Mouse (Mus musculus) lung, postnatal 36 days (tissue): ENCODE data around the gene Prmt1.
A peak's percentile ranks its signal among the peaks of the same experiment; 100 is the strongest.

Source experiments
- DNase-seq: peaks from one replicate; pipeline ENCODE4 v3.0.0; 2022; ENCODE audit warnings: mixed read lengths

The Prmt1 gene

DNA sequence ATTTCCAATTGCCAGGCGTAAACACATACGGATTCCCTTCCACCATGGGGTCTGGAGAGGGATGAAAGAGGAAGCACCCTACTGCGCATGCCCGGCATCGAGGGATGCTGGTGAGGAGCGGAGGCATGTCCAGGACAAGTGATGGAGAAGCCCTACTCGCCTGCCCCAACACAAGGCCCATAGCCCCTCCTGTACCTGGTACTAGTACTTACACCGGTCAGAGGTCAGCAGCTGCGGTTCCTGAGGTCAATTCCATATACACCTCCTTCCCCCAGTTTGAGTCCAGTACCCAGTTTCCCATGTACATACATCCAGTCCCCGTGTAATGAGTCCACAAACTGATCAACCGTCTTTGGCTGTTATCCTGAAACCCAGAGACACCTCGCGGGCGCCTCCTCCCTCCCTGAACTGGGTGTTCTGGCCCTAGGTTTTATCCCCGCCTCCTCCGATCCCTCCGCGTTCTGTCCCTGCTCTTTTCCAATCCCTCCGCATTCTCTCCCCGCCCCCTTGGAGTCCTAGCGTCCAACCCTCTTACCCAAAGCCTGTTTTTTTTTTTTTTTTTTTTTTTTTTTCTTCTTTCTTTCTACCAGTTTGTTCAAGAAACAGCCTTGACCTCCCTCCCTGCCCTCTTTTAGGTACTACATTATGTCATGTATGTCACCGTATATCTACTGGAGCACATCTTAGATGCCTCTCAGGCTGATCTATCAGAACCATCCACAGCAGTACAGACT lies 11.8 kb downstream of the Prmt1 start, which contains the start of gene Cpt1c:
Cpt1c (minus strand) TSS at position 469 of the 734 bp plus-strand sequence.
- peak; percentile 85 for DNase-seq

DNA sequence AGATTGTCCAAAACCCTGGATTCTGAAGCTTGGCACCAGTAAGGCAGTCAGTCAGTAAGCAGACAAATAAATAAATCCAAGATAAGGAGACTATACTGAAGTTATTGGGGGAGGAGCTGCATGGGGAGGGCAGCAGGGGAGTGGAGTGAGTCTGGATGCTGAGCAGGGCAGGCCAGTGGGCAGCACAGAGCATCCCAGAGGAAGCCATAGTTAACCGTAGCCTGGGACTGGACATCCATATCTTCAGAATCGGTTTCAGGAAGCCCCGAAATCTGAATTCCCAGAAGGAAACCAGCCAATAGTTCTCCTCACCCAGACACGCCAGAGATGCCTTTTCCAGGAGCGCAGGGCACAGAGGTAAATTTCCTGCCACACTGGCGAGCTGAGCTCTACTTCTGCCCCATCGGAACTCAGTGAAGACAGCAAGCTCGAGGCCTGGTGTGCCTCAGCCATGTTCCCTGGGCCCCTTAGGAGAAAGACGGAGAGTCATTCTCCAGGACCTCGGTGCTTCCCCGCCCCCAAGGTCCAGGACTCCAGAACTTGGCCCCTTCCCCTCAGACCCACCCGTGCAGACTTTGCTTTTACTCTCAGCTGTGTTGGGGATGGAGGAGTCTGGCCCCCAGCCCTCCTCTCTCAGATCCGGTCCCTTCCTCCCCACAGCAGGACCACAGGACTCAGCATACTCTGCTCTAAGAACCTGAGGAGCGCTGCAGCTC lies 12.8 kb downstream of the Prmt1 start:
- no peak for DNase-seq

DNA sequence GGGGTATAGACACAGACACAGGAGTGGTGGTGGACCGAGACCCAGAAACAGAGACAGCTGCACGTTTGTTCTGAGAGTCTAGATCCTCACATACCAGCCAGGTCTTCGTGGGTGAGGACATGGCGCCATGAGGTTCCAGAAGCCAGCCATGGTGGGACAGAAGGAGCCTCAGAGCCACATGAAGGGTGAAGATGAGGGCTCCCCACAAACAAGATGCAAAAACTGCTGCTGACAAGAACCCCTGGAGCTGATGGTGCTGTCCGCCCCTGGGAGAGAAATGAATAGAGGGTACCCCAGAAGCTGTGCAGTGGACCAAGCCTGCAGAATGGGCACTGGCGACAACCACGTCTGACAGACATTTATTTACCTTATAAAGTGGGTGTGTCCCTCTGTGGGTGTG lies 15.2 kb downstream of the Prmt1 start:
- DNase-seq: no peak

DNA sequence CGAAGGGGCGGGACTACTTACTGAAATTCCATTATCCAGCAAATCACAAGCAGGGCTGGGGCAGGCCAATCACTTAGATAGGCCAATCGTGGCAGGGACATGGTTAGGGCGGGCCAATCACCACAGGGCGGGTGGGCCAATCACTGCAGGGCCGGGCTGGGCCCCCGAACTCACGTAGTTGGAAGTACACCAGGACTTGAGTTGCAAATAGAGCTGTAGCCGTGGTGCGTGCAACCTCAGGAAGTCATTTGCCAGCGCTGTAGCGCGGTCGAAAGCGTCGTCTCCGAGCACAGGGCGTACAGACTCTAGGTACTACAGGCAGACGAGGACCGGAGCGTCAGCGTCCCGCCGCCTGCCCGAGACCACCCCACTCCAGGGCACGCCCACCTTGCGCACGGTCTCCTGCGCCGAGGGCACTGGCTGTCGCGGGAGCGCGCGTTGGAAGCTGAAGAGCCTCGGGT lies 16.1 kb downstream of the Prmt1 start:
- DNase-seq: peak; percentile 94

DNA sequence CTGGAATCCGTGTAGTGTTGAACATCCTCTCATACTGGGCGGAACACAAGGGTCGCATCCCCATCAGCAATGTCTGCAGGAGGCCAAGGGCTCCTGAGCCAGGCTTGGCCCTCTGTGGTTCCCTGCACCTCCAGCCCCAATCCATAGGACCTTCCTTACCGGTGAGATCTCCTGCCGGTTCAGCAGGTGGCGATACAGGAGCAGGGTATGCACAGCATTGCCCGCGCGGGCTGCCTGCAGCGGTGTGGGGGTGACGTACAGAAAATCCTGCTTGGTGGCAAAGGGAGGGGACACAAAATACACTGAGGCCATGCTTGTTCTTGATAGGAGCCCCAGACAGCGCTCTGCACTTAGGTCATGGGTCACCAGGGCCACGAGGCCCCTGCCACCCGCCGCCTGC lies 19.7 kb downstream of the Prmt1 start:
- no peak for DNase-seq

DNA sequence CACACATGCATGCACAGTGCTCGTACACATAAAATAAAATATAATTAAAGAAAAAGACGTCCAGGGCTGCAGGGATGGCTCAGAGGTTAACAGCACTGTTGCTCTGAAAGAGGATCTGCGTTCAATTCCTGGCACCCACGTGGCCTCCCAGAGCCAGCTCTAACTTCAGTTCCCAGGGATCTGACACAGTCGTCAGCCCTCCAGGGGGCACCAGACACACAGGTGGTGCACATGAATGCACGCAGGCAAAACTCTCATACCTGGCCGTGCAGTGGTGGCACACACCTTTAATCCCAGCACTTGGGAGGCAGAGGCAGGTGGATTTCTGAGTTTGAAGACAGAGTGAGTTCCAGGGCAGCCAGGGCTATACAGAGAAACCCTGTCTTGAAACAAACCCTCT lies 20.4 kb downstream of the Prmt1 start:
- peak; percentile 15 for DNase-seq

DNA sequence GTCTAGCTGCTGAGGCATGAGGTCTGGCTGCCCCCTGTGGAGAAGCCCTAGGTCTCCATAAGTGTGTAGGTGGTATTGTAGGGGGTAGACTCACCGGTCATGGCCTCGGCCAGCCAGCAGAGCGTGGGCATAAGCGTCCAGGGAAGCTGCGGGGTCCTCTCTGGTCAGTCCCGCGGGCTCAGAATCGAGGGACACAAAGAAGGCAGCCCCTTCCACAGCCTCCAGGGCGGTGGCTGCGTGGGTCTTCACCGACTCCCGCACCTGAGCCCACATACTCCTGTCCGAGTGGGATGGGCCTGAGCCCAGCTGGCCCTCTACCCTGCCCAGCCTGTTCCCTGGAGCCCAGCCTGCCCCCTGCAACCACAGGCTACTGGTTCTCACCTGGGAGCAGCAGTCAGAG lies 21.4 kb downstream of the Prmt1 start:
- DNase-seq: no peak

DNA sequence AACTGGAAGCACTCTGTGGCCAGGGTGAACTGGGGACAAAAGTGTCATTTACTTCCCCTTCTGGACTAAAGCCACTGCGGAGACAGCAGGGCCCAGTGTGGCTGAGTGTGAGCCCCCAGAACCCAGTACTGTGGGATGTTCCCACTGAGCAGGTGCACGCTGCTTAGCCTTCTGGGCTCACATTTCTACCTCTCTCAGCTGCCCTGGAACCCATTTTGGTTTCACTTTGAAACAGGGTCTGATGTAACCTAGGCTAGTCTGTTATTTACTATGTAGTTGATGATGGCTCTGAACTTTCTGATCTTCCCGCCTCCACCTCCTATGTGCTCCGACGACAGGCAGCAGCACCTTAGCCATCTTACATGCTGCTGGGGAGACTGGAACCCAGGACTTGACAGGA lies 23.5 kb downstream of the Prmt1 start:
- no peak for DNase-seq

DNA sequence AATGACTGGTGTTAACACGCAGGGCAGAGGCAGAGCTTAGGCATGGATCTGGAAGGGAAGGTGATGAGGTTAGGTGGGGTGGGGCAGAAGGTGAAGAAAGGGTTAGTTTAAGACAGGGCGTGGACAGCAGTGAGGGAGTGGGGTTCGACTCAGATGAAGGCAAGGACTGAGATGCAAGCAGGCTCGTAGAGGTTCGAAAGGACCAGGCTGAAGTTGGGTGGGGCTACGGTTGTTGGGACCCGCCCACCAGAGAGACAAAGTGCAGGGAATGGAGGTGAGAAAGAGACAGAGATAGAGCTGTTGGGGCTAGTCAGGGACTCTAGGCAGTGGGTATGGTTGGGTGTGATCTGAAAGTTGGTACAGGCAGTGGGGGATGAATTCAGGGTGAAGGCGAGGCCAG lies 24.0 kb downstream of the Prmt1 start:
- DNase-seq: no peak

DNA sequence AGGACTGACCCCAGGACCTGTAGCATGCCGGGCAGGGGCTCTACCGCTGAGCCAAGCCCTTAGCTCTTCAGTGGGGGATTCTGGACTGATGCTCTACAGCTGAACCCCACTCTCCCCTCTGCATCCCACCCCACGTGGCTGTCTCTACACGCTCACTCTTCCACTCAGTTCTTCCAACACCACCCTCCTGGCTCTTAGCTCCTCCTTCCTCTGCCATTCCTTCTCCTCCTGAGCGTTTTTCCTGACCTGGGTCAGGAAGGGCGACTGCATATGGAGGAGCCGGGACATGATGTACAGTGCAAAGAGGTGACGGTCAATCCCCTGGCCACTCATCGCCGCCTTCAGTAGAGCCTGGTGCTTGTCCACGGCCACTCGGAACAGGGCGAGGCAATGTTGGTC lies 25.9 kb downstream of the Prmt1 start:
- DNase-seq: no peak

DNA sequence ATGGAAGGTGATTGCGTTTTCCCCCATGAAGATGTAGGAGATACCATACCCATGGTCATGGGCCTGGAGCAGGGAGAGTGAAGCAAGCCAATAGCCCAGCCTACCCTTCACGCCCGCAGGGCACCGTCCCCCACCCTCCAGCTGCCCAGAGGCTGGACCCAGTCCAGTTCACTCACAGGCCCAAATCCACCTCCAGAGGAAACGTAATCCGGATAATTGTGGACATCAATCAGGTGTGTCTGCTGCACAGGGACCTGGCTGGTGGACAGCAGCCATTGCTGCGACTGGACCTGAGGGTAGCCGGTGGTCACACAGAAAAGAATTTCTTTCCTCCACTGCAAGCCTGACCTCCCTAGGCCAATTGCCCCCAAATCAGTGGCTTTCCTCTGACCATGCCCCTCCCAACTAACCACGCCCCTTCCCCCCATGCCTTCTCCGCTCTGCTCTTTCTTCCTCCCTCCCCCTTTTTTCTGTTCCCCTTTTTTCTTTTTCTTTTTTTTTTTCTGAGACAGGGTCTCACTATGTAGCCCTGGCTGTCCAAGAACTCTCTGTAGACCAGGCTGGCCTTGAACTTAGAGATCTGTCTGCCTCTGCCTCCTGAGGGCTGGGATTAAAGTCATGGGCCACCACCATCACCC lies 26.4 kb downstream of the Prmt1 start:
- no peak for DNase-seq

DNA sequence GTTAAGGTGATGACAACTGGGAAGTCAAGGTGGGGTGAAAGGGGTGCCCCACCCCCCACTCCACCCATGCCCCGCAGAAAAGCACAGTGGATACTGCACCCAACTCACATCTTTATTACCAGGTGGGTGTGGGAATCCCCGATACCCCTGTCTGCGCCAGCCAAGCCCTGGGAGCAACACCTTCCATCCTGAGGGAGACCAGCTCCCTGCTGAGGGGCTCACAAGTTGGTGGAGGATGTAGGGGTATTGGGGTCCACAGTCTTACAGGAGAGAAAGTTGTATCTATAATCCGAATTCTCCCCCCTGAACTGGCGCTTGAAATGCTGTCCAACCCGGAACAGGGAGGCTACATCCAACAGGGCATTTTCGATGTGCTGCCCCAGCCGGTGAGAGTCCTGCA lies 27.1 kb downstream of the Prmt1 start:
- no peak for DNase-seq

DNA sequence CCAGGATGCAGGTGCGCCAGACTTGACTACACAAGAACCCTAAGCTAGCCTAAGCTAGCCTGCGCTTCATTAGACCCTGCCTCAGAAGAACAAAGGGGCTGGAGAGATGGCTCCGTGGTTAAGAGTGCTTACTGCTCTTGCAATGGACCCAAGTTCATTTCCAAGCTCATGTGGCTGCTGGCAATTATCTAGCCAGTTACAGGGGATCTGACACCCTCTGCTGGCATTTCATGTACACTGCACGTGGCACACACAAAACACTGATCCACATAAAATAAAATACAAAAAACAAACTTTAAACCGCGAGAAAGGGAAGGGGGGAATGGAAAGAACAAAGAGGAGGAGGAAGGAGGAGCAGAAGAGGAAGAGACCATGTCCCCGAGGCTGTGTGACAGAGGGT lies 28.2 kb downstream of the Prmt1 start:
- peak; percentile 69 for DNase-seq

DNA sequence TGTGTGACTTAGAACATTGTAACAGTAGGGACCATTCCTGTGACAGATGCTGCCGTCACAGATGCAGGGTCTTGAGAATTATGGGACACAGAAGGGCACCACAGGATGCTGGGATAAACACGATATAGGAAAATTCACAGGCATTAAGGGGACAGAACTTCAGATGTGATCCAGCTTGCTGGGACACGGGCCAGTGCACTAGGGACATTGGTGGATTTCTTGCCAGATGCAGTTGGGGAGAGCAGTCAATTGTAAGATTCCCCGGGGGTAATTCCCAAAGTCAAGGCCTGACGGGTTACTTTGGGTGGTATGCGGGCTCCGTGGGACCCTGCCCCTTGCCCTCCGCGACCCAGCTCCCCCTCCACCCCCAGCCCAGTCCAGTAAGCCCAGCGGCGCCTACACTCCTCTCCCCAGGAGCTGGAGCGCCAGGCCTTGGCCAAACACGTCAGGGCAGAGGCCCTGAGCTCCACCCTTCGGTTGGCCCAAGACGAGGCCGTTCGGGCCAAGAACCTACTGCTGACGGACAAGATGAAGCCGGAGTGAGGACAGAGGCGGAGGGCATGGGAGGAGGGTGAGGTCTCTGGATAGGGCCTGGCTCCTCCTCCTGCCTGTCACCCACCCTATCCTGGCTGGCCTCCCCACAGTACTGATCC lies 29.1 kb downstream of the Prmt1 start:
- peak; percentile 69 for DNase-seq

DNA sequence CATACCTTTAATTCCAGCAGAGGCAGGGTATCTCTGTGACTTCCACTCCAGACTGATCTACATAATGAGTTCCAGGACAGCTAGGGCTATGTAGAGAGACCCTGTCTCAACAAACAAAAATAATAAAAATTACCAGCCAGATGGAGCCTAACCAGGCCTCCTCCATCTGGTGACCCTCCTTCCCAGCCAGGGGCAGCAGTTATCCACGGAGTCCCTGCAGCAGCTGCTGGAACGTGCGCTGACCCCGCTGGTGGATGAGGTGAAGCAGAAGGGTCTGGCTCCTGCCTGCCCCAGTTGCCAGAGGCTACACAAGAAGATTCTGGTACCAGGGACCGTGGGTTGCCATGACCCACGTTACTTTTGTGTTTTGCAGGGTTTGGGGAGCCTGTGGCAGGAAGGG lies 30.1 kb downstream of the Prmt1 start:
- no peak for DNase-seq

DNA sequence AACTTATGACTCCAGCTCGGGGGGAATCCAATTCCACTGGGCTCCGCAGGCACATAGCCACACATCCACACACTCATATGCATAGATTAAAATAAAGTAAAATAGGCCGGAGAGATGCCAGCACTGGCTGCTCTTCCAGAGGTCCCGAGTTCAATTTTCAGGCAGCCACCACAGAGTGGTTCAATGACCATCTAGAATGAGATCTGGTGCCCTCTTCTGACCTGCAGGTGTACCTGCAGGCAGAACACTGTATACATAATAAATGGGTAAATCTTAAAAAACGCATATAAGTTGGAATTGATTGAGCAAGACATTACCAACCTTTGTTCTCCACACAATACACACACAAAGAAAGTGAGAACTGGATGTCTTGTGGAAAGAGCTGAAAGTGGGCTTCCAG lies 30.7 kb downstream of the Prmt1 start:
- peak; percentile 44 for DNase-seq

DNA sequence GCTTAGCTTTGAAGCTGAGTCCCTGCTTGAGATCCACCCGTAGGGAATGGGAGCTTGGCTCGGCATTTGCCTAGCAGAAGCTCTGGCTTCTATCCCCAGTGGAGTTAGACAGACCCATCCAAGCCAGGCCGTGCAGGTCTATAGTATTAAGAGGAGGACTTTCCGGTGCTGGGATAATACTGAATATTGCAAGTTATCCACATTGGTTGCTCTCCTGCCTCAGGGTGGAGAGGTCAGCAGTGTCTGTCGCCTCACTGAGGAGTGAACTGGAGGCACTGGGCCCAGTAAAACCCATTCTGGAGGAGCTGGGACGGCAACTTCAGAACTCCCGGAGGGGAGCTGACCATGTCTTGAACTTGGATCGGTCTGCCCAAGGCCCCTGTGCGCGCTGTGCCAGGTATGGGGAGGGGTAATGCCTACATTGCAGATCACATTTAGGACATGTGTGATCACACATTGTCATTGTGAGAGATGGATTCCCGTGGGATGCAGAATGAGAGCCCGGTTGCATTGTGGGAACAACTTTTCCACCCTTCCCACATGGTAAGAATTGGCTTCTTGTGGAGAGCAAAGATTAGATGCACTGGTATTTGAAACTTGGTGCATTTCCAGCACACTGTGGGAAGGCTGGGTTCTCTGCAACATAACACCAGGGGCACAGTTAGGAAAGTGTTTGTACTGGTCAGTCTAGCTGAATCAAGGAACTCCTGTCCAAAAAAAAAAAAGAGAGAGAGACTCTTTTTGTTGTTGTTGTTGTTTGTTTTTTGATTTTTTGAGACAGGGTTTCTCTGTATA lies 32.1 kb downstream of the Prmt1 start:
- no peak for DNase-seq

DNA sequence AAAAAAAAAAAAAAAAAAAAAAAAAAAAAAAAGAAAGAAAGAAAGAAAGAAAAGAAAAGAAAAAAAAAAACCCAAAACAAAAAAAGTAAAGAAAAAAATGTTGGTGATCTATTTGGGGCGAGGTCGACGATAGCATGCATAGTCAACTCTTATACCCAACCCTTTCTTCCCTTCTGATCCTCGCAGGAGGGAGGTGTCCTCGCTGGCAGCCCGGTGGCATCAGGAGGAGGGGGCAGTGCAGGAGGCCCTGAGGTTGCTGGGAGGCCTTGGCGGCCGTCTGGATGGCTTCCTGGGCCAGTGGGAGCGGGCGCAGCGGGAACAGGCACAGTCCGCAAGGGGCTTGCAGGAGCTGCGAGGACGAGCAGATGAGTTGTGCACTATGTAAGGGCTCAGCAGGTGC lies 32.8 kb downstream of the Prmt1 start:
- no peak for DNase-seq

DNA sequence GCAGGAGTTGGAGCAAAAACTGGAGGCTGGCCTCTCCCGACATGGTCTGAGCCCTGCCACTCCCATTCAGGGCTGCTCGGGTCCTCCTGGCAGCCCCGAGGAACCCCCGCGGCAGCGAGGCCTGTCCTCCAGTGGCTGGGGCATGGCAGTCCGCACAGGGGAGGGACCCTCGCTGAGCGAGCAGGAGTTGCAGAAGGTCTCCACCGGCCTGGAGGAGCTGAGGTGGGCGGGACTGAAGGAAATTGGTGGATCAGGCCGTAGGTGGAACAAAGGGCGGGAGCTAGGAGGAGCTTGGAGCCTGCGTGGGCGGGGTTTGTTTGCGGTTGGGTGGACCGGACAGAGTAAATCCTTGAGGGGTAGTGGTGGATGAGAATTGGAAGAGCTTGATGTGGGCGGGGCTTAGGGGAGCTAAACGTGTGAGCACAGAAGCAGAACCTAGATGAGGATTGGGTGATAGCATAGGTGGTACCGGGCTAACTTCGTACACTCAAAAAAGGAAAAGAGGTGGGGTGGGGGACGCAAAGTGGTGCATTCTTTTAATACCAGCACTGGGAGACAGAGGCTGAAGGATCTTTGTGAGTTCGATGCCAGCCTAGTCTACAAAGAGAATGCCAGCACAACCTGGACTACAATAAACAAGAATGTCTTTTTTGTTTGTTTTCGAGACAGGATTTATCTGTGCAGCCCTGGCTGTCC lies 33.6 kb downstream of the Prmt1 start:
- DNase-seq: peak; percentile 98

DNA sequence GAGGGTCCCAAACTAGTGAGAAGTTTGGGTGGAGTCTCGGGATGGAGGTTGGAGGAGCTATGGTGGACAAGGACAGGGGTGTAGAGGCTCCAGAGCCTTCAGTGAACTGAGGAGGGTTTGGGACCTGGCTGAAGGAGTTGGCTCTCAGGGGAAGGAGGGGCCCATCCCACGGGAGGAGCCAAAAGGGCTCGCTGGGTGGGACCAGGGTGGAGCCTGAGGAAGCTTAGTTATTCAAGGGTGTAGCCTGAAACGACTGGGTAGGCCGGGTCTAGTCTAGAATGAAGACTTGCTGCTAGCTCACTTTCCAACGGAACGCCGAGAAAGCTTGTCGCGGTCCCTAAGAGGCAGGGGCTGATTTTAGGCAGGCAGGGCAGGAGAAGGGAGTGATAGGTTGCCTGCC lies 34.4 kb downstream of the Prmt1 start:
- peak; percentile 93 for DNase-seq

DNA sequence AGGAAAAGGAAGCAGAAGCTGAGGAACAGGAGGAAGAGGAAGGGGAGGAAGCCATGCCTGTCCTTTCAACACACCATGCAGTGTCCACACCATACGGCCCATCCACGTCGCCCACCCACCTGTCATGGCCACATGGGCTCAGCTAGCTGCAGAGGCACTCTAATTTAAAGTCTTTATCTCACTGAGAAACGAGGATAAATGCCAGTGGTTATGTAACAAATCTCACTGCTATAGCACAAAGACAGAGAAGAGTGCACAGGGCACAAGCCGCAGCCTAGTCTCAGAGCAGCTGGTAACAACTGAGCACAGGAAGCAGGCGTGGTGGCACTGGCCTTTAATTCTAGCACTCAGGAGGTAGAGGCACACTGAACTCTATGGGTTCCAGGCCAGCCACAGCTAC lies 36.4 kb downstream of the Prmt1 start:
- DNase-seq: no peak

DNA sequence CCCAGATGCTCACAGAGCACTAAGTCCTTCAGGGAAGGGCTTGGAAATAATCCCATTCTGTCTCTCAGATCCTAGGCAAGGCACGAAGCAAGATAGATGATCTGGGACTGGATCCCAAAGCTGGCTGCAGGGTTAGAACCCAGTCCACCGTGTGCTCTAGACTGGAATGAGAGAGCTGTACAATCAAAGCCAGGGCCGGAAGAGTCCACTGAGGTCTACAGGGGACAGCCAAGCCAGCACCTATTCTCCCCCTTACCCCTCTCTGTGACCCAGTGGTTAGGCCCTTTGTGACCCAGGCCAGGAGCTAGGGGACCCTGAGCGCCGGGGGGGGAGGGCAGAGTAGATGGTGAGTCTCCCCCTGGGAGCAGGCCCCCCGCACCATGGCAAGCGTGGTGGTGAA lies 43.5 kb downstream of the Prmt1 start, which contains the start of gene Tsks:
Tsks (plus strand) TSS at position 301 of the 400 bp plus-strand sequence.
- no peak for DNase-seq
